Mouse (Mus musculus) retina, embryonic 14.5 days (tissue): Measurements from ENCODE around the gene Gmeb1.
"Not testable (repeated sequence)": the region's sequence is repeated elsewhere in the genome, so short reads cannot be mapped to it uniquely, and the experiment has no call there.

ENCODE experiments used
- DNase-seq: peaks from one replicate; pipeline ENCODE4 v3.0.0-alpha.2; 2015; ENCODE audit warnings: low spot score

Gene Gmeb1

GRCm38 (mm10) chr4:132261514-132262357 lies at the start of gene Gmeb1:
TSS of gene Gmeb1 (minus strand) at chr4:132261602.
- DNase-seq = peak; percentile 88

GRCm38 (mm10) chr4:132309849-132310472 lies 48.6 kb upstream of the Gmeb1 start:
- DNase-seq = peak; percentile 59

- peak; percentile 38 for DNase-seq
Observed at GRCm38 (mm10) chr4:132309140-132309848, 47.9 kb upstream of the Gmeb1 start.

- DNase-seq = peak; percentile 93
Observed at GRCm38 (mm10) chr4:132308437-132309139, 47.2 kb upstream of the Gmeb1 start.

GRCm38 (mm10) chr4:132306004-132306403 lies 44.6 kb upstream of the Gmeb1 start:
- DNase-seq = no peak

GRCm38 (mm10) chr4:132305276-132305675 lies 43.9 kb upstream of the Gmeb1 start:
- DNase-seq = no peak

- not testable (repeated sequence) for DNase-seq
Observed at GRCm38 (mm10) chr4:132303484-132303883, 42.1 kb upstream of the Gmeb1 start.

- DNase-seq = peak; percentile 72
Observed at GRCm38 (mm10) chr4:132302939-132303479, 41.6 kb upstream of the Gmeb1 start, which contains the start of gene Rab42. TSS of gene Rab42 (minus strand) at chr4:132303385.

- no peak for DNase-seq
Observed at GRCm38 (mm10) chr4:132301965-132302938, 40.9 kb upstream of the Gmeb1 start.

GRCm38 (mm10) chr4:132301486-132301885 lies 40.1 kb upstream of the Gmeb1 start:
- no peak for DNase-seq

- no peak for DNase-seq
Observed at GRCm38 (mm10) chr4:132299849-132300248, 38.4 kb upstream of the Gmeb1 start.

- DNase-seq = peak; percentile 32
Observed at GRCm38 (mm10) chr4:132295696-132296390, 34.4 kb upstream of the Gmeb1 start.

GRCm38 (mm10) chr4:132293682-132294240 lies 32.4 kb upstream of the Gmeb1 start:
- no peak for DNase-seq

GRCm38 (mm10) chr4:132292988-132293387 lies 31.6 kb upstream of the Gmeb1 start:
- DNase-seq = peak; percentile 62

- no peak for DNase-seq
Observed at GRCm38 (mm10) chr4:132291624-132292335, 30.4 kb upstream of the Gmeb1 start.

GRCm38 (mm10) chr4:132291056-132291455 lies 29.7 kb upstream of the Gmeb1 start:
- no peak for DNase-seq

- not testable (repeated sequence) for DNase-seq
Observed at GRCm38 (mm10) chr4:132288840-132289239, 27.4 kb upstream of the Gmeb1 start.

- no peak for DNase-seq
Observed at GRCm38 (mm10) chr4:132275949-132276348, 14.5 kb upstream of the Gmeb1 start.
